Mouse (Mus musculus) olfactory bulb, adult 2 months (tissue): Measurements from ENCODE around the gene St7.

Experiments used
- CTCF ChIP-seq: fragments of 200-500 bp; IDR thresholded peaks from 2 replicates; pipeline ENCODE4 v1.5.1; 2012; ENCODE audit warnings: low read depth, mild to moderate bottlenecking, low read length, moderate library complexity; ENCODE audit not compliant: insufficient read depth
- POLR2A ChIP-seq: fragments of 200-500 bp; IDR thresholded peaks from 2 replicates; pipeline ENCODE4 v1.6.1; 2012; ENCODE audit warnings: mild to moderate bottlenecking, low read depth, low read length, moderate library complexity; ENCODE audit not compliant: insufficient read depth

DNA sequence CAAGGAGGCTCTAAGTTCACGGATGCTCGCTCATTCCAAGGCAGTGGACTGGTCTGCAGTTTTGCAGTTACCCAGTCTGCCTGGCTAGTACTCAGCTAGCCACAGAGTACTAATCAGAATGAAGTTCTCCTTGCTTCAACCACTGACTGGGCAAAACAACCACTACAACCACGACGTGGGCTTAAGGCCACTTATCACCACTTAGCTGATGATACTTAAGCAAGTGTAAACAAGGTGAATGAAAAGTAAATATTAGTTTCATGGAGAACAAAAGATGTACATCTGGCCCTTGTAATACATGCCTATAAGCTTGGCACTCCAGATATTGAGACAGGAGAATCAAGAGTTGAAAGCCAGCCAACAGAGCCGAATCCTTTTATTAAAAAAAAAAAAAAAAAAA, 253.7 kb downstream of the St7 start:
- TF ChIP-seq CTCF, result no peak
- TF ChIP-seq POLR2A, result no peak
